Mouse (Mus musculus): ENCODE measurements around the gene Gm20388. TPM values are rescaled to one million over a fixed set of nuclear protein-coding genes. Genes with fewer than 3 reads are reported as not detected.

The Gm20388 gene
- polyA plus RNA-seq, 1 experiment from 2014 or later = 12.4 TPM

GRCm38 (mm10) chr8:122523652-122524360 is 2613.2 kb downstream of the Gm20388 start:
- 10% methylated on average over 23 of the region's 23 CpGs for WGBS

GRCm38 (mm10) chr8:122524506-122524905 is 2613.9 kb downstream of the Gm20388 start:
- no peaks in the 10 kb centered on the region for H3K36me3 ChIP-seq (ENCODE audit: control insufficient read depth, insufficient read depth, low read length)
- H3K9ac ChIP-seq (ENCODE audit: low read depth, low read length) = peak overlapping the region; percentile 17; the same call in 1 of the 2 replicates
- ATAC-seq = peak; percentile 18; the same call in 1 of the 2 replicates
- WGBS = 68% methylated on average over 6 of the region's 6 CpGs
- H3K4me1 ChIP-seq (ENCODE audit: control insufficient read depth, insufficient read depth, low read depth, low read length) = peaks cover 19% of the 10 kb centered on the region
- H3K27ac ChIP-seq (ENCODE audit: low read depth, low read length) = peak overlapping the region; percentile 54
- no peaks in the 10 kb centered on the region for H3K9me3 ChIP-seq (ENCODE audit: control insufficient read depth, low read length)
- peak overlapping the region; percentile 44; the same call in 1 of the 2 replicates for H3K4me2 ChIP-seq (ENCODE audit: low read length)
- H3K4me3 ChIP-seq (ENCODE audit: low read length) = no peak overlapping the region
- no peaks in the 10 kb centered on the region for H3K27me3 ChIP-seq (replicated peaks; ENCODE audit: control insufficient read depth, insufficient read depth, low read length)

More at GRCm38 (mm10) chr8:122523652-122524360, 2613.2 kb downstream of the Gm20388 start:
- Histone ChIP-seq H3K27ac (ENCODE audit: low read depth, low read length) (peak overlapping the region; percentile 54), H3K4me3 (ENCODE audit: low read length) (no peak overlapping the region), H3K9ac (ENCODE audit: low read depth, low read length) (peak overlapping the region; percentile 35), H3K9me3 (ENCODE audit: control insufficient read depth, low read length) (no peaks in the 10 kb centered on the region), H3K27me3 (replicated peaks; ENCODE audit: control insufficient read depth, insufficient read depth, low read length) (no peaks in the 10 kb centered on the region), H3K4me1 (ENCODE audit: control insufficient read depth, insufficient read depth, low read depth, low read length) (peaks cover 19% of the 10 kb centered on the region), H3K36me3 (ENCODE audit: control insufficient read depth, insufficient read depth, low read length) (no peaks in the 10 kb centered on the region), H3K4me2 (ENCODE audit: low read length) (peak overlapping the region; percentile 44)
- peak; percentile 49 for ATAC-seq

DNA sequence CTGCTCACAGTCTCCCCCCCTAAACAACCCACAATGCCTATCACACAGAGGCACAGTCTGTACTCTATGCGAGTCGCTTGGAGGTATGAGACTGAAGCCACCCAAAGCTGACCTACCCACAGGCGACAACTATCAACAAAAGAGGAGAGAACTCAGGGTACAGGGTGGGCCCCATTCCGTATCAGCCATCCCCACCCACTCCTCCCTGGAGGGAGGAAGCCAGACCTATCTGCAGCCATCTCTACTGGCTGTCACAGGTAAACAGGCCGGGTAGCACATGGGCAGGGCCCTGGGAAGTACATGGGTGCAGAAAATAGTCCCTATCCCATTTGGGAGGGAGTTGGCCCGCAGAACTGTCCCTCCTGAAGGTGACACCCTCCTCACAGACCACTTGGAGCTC is 2614.4 kb downstream of the Gm20388 start:
- Histone ChIP-seq H3K27ac (ENCODE audit: low read depth, low read length) (no peak overlapping the region), H3K27me3 (replicated peaks; ENCODE audit: control insufficient read depth, insufficient read depth, low read length) (no peaks in the 10 kb centered on the region), H3K4me1 (ENCODE audit: control insufficient read depth, insufficient read depth, low read depth, low read length) (peaks cover 19% of the 10 kb centered on the region), H3K4me2 (ENCODE audit: low read length) (no peak overlapping the region), H3K4me3 (ENCODE audit: low read length) (no peak overlapping the region), H3K36me3 (ENCODE audit: control insufficient read depth, insufficient read depth, low read length) (no peaks in the 10 kb centered on the region), H3K9me3 (ENCODE audit: control insufficient read depth, low read length) (no peaks in the 10 kb centered on the region), H3K9ac (ENCODE audit: low read depth, low read length) (no peak overlapping the region; the same call in 1 of the 2 replicates)
- 76% methylated on average over 6 of the region's 6 CpGs for WGBS
- ATAC-seq = no peak

DNA sequence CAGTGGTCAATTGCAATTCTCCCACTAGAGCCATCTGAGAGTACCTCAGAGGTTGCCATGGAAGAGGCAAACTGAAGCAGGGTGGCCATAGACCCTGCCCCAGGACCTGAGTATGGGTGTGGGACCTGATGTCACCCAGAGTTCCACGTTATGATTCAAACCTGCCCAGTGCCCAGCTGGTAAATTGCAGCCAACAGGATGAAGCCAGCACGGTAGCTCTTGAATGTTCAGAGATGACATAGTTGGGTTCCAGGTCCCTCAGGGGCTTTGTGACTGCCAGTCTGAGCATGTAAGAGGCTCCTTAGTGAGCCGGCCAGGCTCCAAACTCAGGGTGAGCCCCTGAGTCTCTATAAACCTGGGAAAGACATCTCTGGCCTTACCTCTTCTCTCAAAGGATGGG is 2615.4 kb downstream of the Gm20388 start:
- H3K9ac ChIP-seq (ENCODE audit: low read depth, low read length) = no peak overlapping the region
- 76% methylated on average over 3 of the region's 3 CpGs for WGBS
- H3K36me3 ChIP-seq (ENCODE audit: control insufficient read depth, insufficient read depth, low read length) = no peaks in the 10 kb centered on the region
- no peak for ATAC-seq
- no peak overlapping the region for H3K27ac ChIP-seq (ENCODE audit: low read depth, low read length)
- H3K4me2 ChIP-seq (ENCODE audit: low read length) = no peak overlapping the region
- no peak overlapping the region for H3K4me3 ChIP-seq (ENCODE audit: low read length)
- peaks cover 19% of the 10 kb centered on the region for H3K4me1 ChIP-seq (ENCODE audit: control insufficient read depth, insufficient read depth, low read depth, low read length)
- H3K9me3 ChIP-seq (ENCODE audit: control insufficient read depth, low read length) = no peaks in the 10 kb centered on the region
- H3K27me3 ChIP-seq (replicated peaks; ENCODE audit: control insufficient read depth, insufficient read depth, low read length) = no peaks in the 10 kb centered on the region

DNA sequence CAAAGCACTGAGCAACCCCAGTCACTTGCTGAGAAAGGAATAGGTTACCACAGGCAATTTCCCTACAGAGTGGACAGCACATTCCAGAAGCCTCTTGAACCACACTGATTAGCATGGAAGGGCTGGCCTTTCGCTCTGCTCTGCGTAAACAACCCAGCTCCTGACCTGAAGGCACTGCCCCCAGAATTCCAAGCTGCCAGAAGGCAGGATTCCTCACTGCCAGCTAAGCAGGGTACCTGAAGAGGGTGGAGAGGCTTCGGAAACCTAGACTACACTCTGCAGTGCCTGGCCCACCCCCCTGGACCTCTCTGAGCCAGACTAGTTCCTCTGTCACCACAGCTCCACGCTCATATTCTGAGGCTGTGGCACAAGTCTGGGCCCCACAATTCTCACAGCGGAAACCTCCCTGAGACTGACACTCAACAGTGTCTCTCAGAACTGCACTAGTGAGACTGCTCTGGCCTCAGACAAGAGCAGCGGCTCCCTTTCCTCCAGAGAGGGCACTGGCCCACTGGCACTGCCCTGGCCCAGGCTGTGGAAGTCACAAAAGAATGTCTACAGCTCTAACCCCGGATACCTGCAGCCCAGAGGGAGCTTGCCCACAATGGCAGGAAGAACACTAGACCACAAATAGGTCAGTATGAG is 2616.0 kb downstream of the Gm20388 start:
- no peak overlapping the region for H3K9ac ChIP-seq (ENCODE audit: low read depth, low read length)

GRCm38 (mm10) chr8:122527937-122528336 is 2617.3 kb downstream of the Gm20388 start:
- H3K9ac ChIP-seq (ENCODE audit: low read depth, low read length) = no peak overlapping the region
- no peak overlapping the region for H3K4me3 ChIP-seq (ENCODE audit: low read length)
- no peaks in the 10 kb centered on the region for H3K9me3 ChIP-seq (ENCODE audit: control insufficient read depth, low read length)
- ATAC-seq = no peak
- 96% methylated on average over 3 of the region's 3 CpGs for WGBS
- H3K27ac ChIP-seq (ENCODE audit: low read depth, low read length) = no peak overlapping the region
- H3K4me1 ChIP-seq (ENCODE audit: control insufficient read depth, insufficient read depth, low read depth, low read length) = peaks cover 19% of the 10 kb centered on the region
- H3K4me2 ChIP-seq (ENCODE audit: low read length) = no peak overlapping the region
- H3K36me3 ChIP-seq (ENCODE audit: control insufficient read depth, insufficient read depth, low read length) = no peaks in the 10 kb centered on the region
- H3K27me3 ChIP-seq (replicated peaks; ENCODE audit: control insufficient read depth, insufficient read depth, low read length) = no peaks in the 10 kb centered on the region

More for the DNA sequence above, 2616.0 kb downstream of the Gm20388 start:
- Histone ChIP-seq H3K36me3 (ENCODE audit: control insufficient read depth, insufficient read depth, low read length) (no peaks in the 10 kb centered on the region), H3K9me3 (ENCODE audit: control insufficient read depth, low read length) (no peaks in the 10 kb centered on the region), H3K27ac (ENCODE audit: low read depth, low read length) (no peak overlapping the region), H3K27me3 (replicated peaks; ENCODE audit: control insufficient read depth, insufficient read depth, low read length) (no peaks in the 10 kb centered on the region), H3K4me1 (ENCODE audit: control insufficient read depth, insufficient read depth, low read depth, low read length) (peaks cover 19% of the 10 kb centered on the region), H3K4me3 (ENCODE audit: low read length) (no peak overlapping the region), H3K4me2 (ENCODE audit: low read length) (no peak overlapping the region)
- WGBS = 68% methylated on average over 7 of the region's 7 CpGs
- ATAC-seq = no peak

- Histone ChIP-seq H3K4me3 (ENCODE audit: low read length) (no peak overlapping the region), H3K9ac (ENCODE audit: low read depth, low read length) (no peak overlapping the region), H3K4me2 (ENCODE audit: low read length) (no peak overlapping the region), H3K9me3 (ENCODE audit: control insufficient read depth, low read length) (no peaks in the 10 kb centered on the region), H3K4me1 (ENCODE audit: control insufficient read depth, insufficient read depth, low read depth, low read length) (peaks cover 7% of the 10 kb centered on the region), H3K36me3 (ENCODE audit: control insufficient read depth, insufficient read depth, low read length) (no peaks in the 10 kb centered on the region), H3K27me3 (replicated peaks; ENCODE audit: control insufficient read depth, insufficient read depth, low read length) (no peaks in the 10 kb centered on the region), H3K27ac (ENCODE audit: low read depth, low read length) (no peak overlapping the region)
- no peak for ATAC-seq
- WGBS = 90% methylated on average over 4 of the region's 4 CpGs
Measured at GRCm38 (mm10) chr8:122529159-122529558, 2618.5 kb downstream of the Gm20388 start.

DNA sequence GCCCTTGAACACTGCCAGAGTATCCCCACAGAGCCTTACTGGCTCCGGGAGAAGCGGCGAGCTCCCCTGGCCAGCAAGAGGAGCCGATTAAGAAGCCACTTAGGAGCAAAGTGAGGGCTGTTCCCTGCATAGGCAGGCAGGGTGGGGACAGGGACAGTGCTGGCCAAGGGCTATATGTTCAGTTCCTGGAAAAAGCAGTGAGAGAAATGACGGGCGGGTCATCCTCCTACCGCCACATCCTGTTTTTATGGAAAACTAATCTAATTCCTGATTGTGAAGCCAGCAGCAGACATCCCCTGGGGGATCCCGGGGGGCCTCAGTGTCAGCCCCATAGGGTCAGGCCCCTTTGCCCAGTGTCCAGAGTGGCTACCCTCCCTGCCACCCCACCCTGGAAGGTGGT is 2620.7 kb downstream of the Gm20388 start:
- no peak overlapping the region for H3K27ac ChIP-seq (ENCODE audit: low read depth, low read length)
- no peak for ATAC-seq
- H3K4me2 ChIP-seq (ENCODE audit: low read length) = no peak overlapping the region
- no peaks in the 10 kb centered on the region for H3K9me3 ChIP-seq (ENCODE audit: control insufficient read depth, low read length)
- no peak overlapping the region for H3K4me3 ChIP-seq (ENCODE audit: low read length)
- 82% methylated on average over 8 of the region's 8 CpGs for WGBS
- no peaks in the 10 kb centered on the region for H3K4me1 ChIP-seq (ENCODE audit: control insufficient read depth, insufficient read depth, low read depth, low read length)
- H3K36me3 ChIP-seq (ENCODE audit: control insufficient read depth, insufficient read depth, low read length) = no peaks in the 10 kb centered on the region
- H3K9ac ChIP-seq (ENCODE audit: low read depth, low read length) = no peak overlapping the region
- H3K27me3 ChIP-seq (replicated peaks; ENCODE audit: control insufficient read depth, insufficient read depth, low read length) = no peaks in the 10 kb centered on the region

DNA sequence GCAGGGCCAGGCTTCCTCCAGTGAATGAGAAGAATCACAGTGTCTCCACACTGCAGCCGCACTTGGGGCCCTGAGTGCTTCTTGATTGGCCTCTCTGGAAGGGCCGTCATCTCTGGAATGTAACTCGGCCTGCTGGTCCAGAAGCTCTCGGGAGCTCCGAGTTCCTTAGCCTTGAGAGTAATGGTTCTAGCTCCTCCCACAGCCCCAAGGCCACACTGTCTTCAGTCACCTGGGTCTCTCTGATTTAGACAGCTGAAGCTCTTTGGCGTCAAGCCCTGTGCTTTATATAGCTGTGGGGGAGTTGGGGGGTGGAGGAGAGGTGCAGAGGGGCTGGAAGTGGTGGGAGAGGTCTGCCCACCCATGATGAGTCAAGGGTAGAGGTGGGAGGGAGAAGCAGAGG is 2626.4 kb downstream of the Gm20388 start:
- H3K36me3 ChIP-seq (ENCODE audit: control insufficient read depth, insufficient read depth, low read length) = no peaks in the 10 kb centered on the region
- H3K27ac ChIP-seq (ENCODE audit: low read depth, low read length) = no peak overlapping the region
- ATAC-seq = no peak
- 74% methylated on average over 6 of the region's 6 CpGs for WGBS
- H3K4me2 ChIP-seq (ENCODE audit: low read length) = no peak overlapping the region
- no peak overlapping the region for H3K4me3 ChIP-seq (ENCODE audit: low read length)
- no peaks in the 10 kb centered on the region for H3K4me1 ChIP-seq (ENCODE audit: control insufficient read depth, insufficient read depth, low read depth, low read length)
- no peak overlapping the region for H3K9ac ChIP-seq (ENCODE audit: low read depth, low read length)
- H3K9me3 ChIP-seq (ENCODE audit: control insufficient read depth, low read length) = no peaks in the 10 kb centered on the region
- H3K27me3 ChIP-seq (replicated peaks; ENCODE audit: control insufficient read depth, insufficient read depth, low read length) = no peaks in the 10 kb centered on the region
